Mouse (Mus musculus): Measurements from ENCODE around the gene Htra2. TPM values are rescaled to one million over a fixed set of nuclear protein-coding genes. Genes with fewer than 3 reads are reported as not detected.

The Htra2 gene
- polyA plus RNA-seq, 1 experiment from 2014 or later = 87.9 TPM

DNA sequence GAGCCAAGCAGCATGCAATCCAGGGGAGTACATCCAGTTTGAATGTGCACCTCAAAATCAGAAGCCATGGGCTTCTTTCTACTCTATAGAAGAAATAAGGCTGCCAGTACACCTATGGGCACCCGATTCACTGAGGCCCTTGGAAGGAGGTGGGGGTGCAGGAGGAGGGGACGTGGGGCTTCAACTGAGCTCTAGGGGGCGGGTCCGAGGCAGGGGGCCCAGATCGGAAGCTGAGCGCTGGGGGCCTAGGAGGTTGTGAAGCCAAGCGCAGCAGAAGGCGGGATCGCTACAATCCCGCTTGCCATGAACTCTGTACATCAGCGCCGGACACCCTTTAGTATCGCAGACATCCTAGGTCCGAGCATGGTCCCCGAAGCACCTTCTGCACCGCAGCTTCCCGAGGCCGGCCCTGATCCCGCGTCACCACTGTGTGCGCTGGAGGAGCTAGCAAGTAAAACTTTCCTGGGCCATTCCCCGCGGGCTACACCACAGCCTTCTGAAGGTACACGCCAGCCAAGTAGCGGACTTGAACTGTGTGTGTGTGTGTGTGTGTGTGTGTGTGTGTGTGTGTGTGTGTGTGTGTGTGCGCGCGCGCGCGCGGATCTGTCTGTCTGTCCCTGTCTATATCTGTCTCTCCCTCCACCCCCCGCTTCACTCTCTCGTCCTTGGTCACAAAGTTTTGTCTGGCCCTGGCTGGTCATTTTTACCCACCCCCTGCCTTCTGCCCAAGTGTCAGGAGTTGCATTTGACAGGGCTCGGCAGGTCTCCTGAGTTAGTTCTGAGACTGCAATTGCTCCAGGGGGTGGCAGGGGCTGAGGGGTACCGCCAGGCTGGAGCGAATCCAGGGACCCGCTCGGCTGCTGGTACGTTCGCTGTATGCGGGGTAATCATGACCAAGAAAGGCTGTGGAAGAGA is 31.3 kb upstream of the Htra2 start, which contains the start of gene Lbx2:
TSS of gene Lbx2 (plus strand) at position 247 of the 915 bp plus-strand sequence.
- Histone ChIP-seq H3K27me3 (peaks cover 92% of the 10 kb centered on the region), H3K4me3 (replicated peaks) (0 out of 2 replicates have a peak within 1 kb of the TSS, but pooled peaks have one; percentile 17), H3K36me3 (replicated peaks) (peaks cover 6% of the 10 kb centered on the region; the same call in 1 of the 2 replicates), H3K9me3 (replicated peaks) (no peaks in the 10 kb centered on the region), H3K9ac (no peak within 1 kb of the TSS), H3K27ac (replicated peaks) (no peak within 1 kb of the TSS), H3K4me1 (replicated peaks) (peaks cover 12% of the 10 kb centered on the region; the same call in 1 of the 2 replicates), H3K4me2 (peak within 1 kb of the TSS; percentile 44)
- 4% methylated on average over 42 of the region's 42 CpGs for WGBS (ENCODE audit: insufficient replicate concordance)
- no peak for ATAC-seq (ENCODE audit: insufficient read depth)

DNA sequence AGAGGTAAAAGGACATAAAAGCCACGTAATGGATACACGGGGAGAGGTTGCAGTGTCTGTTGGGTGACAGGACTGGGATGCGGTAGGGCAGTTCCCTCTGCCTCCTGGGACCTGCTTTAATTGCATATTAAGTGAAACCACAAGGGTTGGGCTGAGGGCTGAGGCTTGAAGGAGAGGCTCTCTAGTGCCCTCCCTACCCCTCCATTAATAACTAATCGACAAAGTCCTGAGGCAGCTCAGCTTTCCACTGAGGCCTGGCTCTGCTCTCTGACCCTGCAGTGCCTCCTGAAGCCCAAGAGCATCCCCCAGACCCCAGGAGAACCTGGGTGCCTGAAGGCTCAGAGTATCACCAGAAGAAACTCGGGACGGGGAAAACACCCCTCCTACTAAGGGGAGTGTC is 29.4 kb upstream of the Htra2 start:
- no peaks in the 10 kb centered on the region for H3K9me3 ChIP-seq (replicated peaks)
- H3K27me3 ChIP-seq = peaks cover 74% of the 10 kb centered on the region
- no peak overlapping the region for H3K4me3 ChIP-seq (replicated peaks)
- H3K36me3 ChIP-seq (replicated peaks) = peaks cover 24% of the 10 kb centered on the region
- WGBS (ENCODE audit: insufficient replicate concordance) = 18% methylated on average over 6 of the region's 6 CpGs
- H3K4me1 ChIP-seq (replicated peaks) = peaks cover 24% of the 10 kb centered on the region
- no peak for ATAC-seq (ENCODE audit: insufficient read depth)
- H3K9ac ChIP-seq = no peak overlapping the region
- no peak overlapping the region for H3K4me2 ChIP-seq
- no peak overlapping the region for H3K27ac ChIP-seq (replicated peaks)

DNA sequence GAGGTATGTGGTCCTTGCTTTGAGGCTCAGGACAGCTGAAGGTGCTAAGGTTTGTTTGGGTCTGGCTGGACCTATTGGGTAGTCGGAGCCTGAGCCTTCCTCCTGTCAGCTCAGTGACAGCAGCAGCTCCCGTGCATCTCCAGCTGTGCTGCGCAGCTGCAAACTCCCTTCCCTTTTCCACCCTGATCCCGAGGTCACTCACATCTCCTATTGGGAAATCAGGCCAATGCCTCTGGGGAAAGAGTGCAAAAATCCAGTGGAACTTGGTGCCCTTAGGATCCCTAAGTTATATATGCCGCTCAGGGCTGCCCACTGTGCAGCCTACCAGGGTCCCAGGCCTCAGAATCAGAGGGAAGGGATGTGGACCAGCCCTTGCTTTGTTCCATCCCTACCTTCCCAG is 28.4 kb upstream of the Htra2 start:
- Histone ChIP-seq H3K27ac (replicated peaks) (no peak overlapping the region), H3K9me3 (replicated peaks) (no peaks in the 10 kb centered on the region), H3K4me2 (no peak overlapping the region), H3K9ac (no peak overlapping the region), H3K36me3 (replicated peaks) (peaks cover 25% of the 10 kb centered on the region), H3K27me3 (peaks cover 64% of the 10 kb centered on the region), H3K4me1 (replicated peaks) (peaks cover 34% of the 10 kb centered on the region), H3K4me3 (replicated peaks) (no peak overlapping the region)
- WGBS (ENCODE audit: insufficient replicate concordance) = 39% methylated on average over 5 of the region's 5 CpGs
- no peak for ATAC-seq (ENCODE audit: insufficient read depth)

DNA sequence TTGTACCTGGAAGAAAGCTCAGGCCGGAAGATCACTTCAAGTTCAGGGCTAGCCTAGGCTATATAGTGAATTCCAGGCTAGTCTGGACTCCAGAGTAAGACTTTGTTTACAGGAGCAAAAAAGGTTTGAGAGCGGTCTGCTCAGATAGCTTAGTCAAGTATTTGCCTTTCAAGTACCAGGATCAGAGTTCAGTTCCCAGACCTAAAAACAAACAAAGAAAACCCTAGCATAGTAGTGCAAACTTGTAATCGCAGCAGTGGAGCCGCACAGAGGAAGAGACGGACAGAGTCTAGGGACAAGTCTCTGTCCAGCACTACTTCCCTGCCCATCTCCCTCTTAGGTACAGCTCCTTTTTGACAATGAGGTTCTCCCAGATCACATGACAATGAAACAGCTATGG is 25.1 kb upstream of the Htra2 start:
- Histone ChIP-seq H3K27me3 (peaks cover 56% of the 10 kb centered on the region), H3K4me1 (replicated peaks) (peaks cover 32% of the 10 kb centered on the region), H3K36me3 (replicated peaks) (peaks cover 25% of the 10 kb centered on the region), H3K9me3 (replicated peaks) (no peaks in the 10 kb centered on the region), H3K4me2 (no peak overlapping the region), H3K9ac (no peak overlapping the region), H3K27ac (replicated peaks) (no peak overlapping the region), H3K4me3 (replicated peaks) (no peak overlapping the region)
- 91% methylated on average over 5 of the region's 5 CpGs for WGBS (ENCODE audit: insufficient replicate concordance)
- ATAC-seq (ENCODE audit: insufficient read depth) = no peak

DNA sequence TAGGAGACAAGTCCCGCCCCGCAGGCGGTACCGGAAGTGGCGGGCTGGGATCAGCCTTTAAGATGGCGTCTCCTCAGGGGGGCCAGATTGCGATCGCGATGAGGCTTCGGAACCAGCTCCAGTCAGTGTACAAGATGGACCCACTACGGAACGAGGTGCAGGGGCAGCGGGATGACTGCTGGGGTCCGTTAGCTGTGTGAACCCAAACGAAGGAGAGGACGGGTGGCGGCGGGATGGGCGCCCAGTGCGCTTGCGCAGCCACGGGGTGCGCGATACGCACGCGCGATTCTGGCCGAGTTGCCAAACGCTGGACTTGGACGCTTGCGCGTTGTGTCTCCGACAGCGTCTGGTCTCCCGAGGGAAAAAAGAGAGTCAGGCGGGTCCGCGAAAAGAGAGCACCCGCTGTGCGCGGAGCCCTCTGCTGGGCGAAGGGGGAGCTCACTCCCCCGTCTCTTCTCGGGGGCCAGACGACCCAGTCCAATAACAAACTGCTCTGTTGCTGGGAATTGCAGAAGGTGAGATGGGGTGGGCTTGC is 23.3 kb upstream of the Htra2 start:
- peaks cover 32% of the 10 kb centered on the region for H3K4me1 ChIP-seq (replicated peaks)
- peak overlapping the region; percentile 88 for H3K27ac ChIP-seq (replicated peaks)
- H3K9ac ChIP-seq = peak overlapping the region; percentile 78
- under 1% methylated on average over 46 of the region's 46 CpGs for WGBS (ENCODE audit: insufficient replicate concordance)
- H3K4me3 ChIP-seq (replicated peaks) = peak overlapping the region; percentile 79
- no peaks in the 10 kb centered on the region for H3K9me3 ChIP-seq (replicated peaks)
- peaks cover 25% of the 10 kb centered on the region for H3K36me3 ChIP-seq (replicated peaks)
- H3K4me2 ChIP-seq = peak overlapping the region; percentile 97
- H3K27me3 ChIP-seq = peaks cover 56% of the 10 kb centered on the region
- ATAC-seq (ENCODE audit: insufficient read depth) = peak; percentile 90

DNA sequence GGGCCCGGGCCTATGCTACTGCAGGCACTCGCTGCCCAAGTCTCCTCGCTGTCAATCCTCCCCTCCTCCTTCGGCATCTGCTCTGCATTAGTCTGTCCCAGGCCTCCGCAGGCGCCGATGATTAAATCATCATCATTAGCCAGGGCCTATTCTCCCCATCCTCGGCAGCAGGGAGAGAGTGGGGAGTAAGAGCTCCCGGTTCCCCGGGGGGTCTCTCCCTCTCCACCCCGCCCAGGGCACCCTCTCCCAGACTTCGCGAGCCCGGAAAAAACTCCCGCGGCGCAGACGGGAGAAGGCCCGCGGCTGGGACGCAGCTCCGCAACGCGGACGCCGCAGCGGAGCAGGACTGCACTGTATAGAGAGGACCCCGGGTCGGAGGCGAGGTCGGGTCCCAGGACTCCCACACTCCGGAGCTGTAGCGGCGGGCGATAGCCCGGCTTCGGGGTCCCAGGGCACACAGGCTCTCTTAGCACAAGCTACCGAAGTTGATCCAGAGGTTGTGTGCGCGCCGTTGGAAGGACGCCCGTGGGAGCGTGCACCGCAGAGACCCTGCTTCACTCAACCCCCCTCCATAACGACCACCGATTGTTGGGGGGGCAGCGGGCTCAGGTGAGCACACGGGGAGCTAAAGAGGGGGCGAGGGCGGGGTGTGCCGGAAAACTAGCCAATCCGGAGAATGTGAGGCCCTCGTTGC is 22.7 kb upstream of the Htra2 start, which contains the start of gene Pcgf1:
TSS of gene Pcgf1 (plus strand) at position 240 of the 694 bp plus-strand sequence.
- ATAC-seq (ENCODE audit: insufficient read depth) = peak; percentile 41
- H3K27me3 ChIP-seq = peaks cover 56% of the 10 kb centered on the region
- WGBS (ENCODE audit: insufficient replicate concordance) = under 1% methylated on average over 54 of the region's 54 CpGs

DNA sequence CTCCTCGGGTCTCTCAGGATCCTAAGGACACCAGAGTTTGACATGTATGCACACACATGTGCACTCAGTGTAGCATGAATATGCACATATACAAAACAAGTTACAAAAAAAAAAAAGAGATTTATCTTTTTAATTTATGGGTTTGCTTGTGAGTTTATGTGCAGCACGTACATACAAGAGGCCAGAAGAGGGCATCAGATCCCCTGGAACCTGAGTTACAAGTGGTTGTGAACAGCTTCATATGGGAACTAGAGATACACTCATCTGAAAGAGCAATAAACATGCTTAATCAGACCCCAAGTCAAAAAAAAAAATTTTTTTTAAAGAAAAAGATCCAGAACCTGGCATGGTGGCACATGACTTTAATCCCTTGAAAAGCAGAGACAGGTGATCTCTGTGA is 19.9 kb upstream of the Htra2 start:
- Histone ChIP-seq H3K4me2 (no peak overlapping the region), H3K4me3 (replicated peaks) (no peak overlapping the region), H3K4me1 (replicated peaks) (peaks cover 38% of the 10 kb centered on the region), H3K9me3 (replicated peaks) (no peaks in the 10 kb centered on the region), H3K36me3 (replicated peaks) (peaks cover 6% of the 10 kb centered on the region), H3K27me3 (peaks cover 77% of the 10 kb centered on the region), H3K27ac (replicated peaks) (no peak overlapping the region), H3K9ac (no peak overlapping the region)
- no peak for ATAC-seq (ENCODE audit: insufficient read depth)
- 19% methylated on average over 2 of the region's 2 CpGs for WGBS (ENCODE audit: insufficient replicate concordance)

More for the DNA sequence above, 22.7 kb upstream of the Htra2 start, which contains the start of gene Pcgf1:
- Histone ChIP-seq H3K9me3 (replicated peaks) (no peaks in the 10 kb centered on the region), H3K36me3 (replicated peaks) (peaks cover 25% of the 10 kb centered on the region), H3K4me1 (replicated peaks) (peaks cover 32% of the 10 kb centered on the region), H3K9ac (peak within 1 kb of the TSS; percentile 78), H3K4me2 (peak within 1 kb of the TSS; percentile 97), H3K27ac (replicated peaks) (peak within 1 kb of the TSS; percentile 88), H3K4me3 (replicated peaks) (peak within 1 kb of the TSS; percentile 79)

DNA sequence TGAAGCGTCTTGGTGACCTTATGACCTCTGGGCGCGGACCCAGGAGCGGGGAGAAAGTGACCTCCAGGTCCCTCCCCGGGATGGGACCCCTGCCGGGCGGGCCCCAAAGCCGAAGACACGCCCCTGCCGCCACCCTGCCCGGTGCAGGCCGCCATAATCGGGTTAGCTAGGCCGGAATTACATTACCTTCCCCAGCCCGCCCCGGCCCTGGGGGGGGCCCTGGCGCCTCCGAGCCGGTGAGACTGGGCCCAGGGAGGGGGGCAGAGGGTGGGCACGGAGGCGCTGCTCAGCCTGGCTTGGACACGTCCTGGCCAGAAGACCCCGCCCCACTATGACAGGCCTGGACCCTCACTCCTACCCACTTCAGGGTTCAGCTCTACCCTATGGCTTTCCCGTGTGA is 16.1 kb upstream of the Htra2 start:
- Histone ChIP-seq H3K4me3 (replicated peaks) (peak overlapping the region; percentile 14; the same call in 1 of the 2 replicates), H3K9me3 (replicated peaks) (no peaks in the 10 kb centered on the region), H3K4me2 (peak overlapping the region; percentile 25), H3K9ac (no peak overlapping the region), H3K27ac (replicated peaks) (no peak overlapping the region), H3K4me1 (replicated peaks) (peaks cover 32% of the 10 kb centered on the region), H3K36me3 (replicated peaks) (no peaks in the 10 kb centered on the region), H3K27me3 (peaks cover 100% of the 10 kb centered on the region)
- WGBS (ENCODE audit: insufficient replicate concordance) = 2% methylated on average over 24 of the region's 24 CpGs
- ATAC-seq (ENCODE audit: insufficient read depth) = no peak

DNA sequence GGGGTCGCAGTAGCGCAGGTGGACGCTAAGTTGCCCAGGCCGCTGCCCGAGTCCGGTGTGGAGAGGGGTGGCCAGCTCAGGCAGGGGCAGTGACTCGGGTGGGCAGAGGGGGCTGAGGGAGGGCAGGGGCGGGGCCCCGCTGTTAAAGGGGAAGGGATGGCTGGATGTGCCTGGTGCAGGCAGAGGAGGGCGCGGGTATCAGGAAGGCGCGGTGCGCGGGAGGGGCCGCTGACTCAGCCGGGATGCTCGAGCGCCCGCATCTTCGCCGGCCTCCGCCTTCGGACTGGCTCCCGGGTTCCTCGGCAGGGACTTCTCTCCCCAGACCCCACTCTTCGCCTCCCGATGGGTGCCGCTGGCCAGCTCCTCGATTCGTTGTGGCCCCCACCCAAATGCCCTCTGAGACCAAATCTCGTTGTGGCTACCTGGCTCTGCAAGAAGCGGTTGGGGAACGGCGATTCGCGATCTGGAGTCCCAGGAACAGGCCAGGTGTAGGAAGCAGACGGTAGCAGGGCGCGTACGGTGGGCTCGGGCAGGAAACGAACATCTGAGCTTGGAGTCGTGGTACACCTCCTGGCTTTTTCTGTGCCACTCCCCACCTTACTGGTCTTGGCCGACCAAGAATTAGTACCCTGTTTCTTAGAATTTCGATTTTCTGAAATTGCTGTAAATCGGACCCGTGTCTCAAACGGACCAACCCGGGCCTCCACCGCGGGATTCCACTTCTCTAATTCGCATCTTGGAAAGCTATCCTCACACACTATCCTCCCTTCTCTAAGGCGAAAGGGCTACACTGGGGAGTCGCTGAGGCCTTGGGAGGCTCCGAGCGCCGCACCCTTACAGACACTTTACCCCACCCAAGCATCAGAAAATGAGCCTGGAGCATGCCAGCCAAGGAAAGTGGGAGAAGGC is 15.5 kb upstream of the Htra2 start:
- H3K4me3 ChIP-seq (replicated peaks) = peak overlapping the region; percentile 18; the same call in 1 of the 2 replicates
- WGBS (ENCODE audit: insufficient replicate concordance) = 2% methylated on average over 56 of the region's 58 CpGs
- no peak overlapping the region for H3K27ac ChIP-seq (replicated peaks)
- no peaks in the 10 kb centered on the region for H3K36me3 ChIP-seq (replicated peaks)
- peak overlapping the region; percentile 27 for H3K4me2 ChIP-seq
- peaks cover 32% of the 10 kb centered on the region for H3K4me1 ChIP-seq (replicated peaks)
- H3K27me3 ChIP-seq = peaks cover 100% of the 10 kb centered on the region
- H3K9ac ChIP-seq = no peak overlapping the region
- no peaks in the 10 kb centered on the region for H3K9me3 ChIP-seq (replicated peaks)
- ATAC-seq (ENCODE audit: insufficient read depth) = no peak

DNA sequence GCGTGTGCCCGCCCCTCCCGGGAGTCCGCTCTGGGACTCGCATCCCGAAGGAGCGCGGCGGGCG is 15.0 kb upstream of the Htra2 start, which contains the start of gene Tlx2:
TSS of gene Tlx2 (minus strand) at position 47 of the 64 bp plus-strand sequence.
- H3K9me3 ChIP-seq (replicated peaks) = no peaks in the 10 kb centered on the region
- no peaks in the 10 kb centered on the region for H3K36me3 ChIP-seq (replicated peaks)
- H3K9ac ChIP-seq = no peak within 1 kb of the TSS
- H3K4me2 ChIP-seq = peak within 1 kb of the TSS; percentile 54
- WGBS (ENCODE audit: insufficient replicate concordance) = 4% methylated on average over 10 of the region's 10 CpGs
- peaks cover 32% of the 10 kb centered on the region for H3K4me1 ChIP-seq (replicated peaks)
- H3K4me3 ChIP-seq (replicated peaks) = peak within 1 kb of the TSS; percentile 32
- no peak within 1 kb of the TSS for H3K27ac ChIP-seq (replicated peaks)
- H3K27me3 ChIP-seq = peaks cover 100% of the 10 kb centered on the region
- no peak for ATAC-seq (ENCODE audit: insufficient read depth)

Measured in liver, embryonic 15.5 days (tissue).